Mouse (Mus musculus) right cerebral cortex, postnatal 36 days (tissue): ENCODE results near the gene Pde3a.

Experiments
- DNase-seq, 2 experiments: peaks; one replicate each; pipeline ENCODE4 v3.0.0; 2022; ENCODE audit warnings: low spot score in 2 of 2, mixed read lengths in 1 of 2

Pde3a gene

GRCm38 (mm10) chr6:141267888-141268570 lies 19.0 kb downstream of the Pde3a start:
- DNase-seq: no peak

GRCm38 (mm10) chr6:141268871-141269270 lies 19.8 kb downstream of the Pde3a start:
- DNase-seq: no peak

GRCm38 (mm10) chr6:141271133-141271532 lies 22.1 kb downstream of the Pde3a start:
- no peak for DNase-seq

- DNase-seq: no peak
These were observed 22.5 kb downstream of the Pde3a start for GRCm38 (mm10) chr6:141271579-141271978.

GRCm38 (mm10) chr6:141273685-141274084 lies 24.6 kb downstream of the Pde3a start:
- no peak for DNase-seq

DNA sequence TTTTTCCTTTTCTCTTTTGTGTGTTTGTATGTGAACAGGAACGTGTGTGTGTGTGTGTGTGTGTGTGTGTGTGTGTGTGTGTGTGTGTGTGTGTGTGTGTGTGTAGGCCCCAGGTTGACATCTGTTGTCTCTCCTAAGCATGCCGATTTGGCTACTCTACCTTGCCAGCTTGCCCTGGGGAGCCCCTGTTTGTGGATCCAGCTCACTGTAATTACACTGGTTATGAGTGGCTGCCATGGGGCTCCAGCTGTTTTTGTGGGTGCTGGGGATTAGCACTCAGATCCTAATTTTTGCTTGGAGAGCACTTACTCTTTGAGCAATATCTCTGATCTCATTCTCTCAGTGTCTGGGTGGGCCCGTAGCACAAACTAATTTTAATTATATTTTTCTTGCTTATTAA lies 32.6 kb downstream of the Pde3a start:
- no peak for DNase-seq

DNA sequence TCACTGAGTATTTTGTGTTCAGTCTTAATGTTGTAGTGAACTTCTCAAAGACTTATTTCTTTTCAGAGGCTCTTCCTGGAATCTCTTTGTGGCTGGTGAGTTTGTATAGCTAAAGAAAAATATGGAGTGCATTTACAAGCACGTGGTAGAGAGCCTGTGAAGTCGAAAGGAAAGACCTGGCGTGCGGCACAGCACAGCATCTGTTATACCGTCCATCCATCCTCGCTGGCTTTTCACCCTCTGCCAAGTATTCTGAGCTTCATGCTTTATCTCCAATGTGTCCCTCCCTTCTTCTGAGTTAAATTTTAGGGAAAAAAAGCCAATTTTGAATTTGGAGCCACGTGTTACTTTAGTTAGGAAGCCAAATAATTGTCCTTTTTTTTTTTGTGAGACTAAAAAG lies 33.7 kb downstream of the Pde3a start:
- DNase-seq: no peak

DNA sequence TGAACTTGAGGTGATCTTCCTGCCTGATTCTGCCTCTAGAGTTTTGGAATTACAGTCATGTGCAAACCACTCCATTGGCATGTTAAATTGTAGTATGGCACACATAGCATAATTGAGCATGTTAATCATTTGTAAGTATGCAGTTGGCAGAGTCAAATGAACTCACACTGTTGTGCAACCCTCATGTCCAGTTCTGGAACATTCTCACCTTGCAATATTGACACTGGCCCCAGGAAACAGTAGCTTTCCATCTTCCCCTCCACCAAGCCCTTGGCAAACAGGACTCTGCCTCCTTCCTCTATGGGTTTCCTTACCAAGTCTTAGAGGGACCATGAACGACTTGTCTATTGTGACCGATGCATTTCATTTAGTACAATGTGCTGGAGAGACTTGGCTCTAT lies 42.1 kb downstream of the Pde3a start:
- DNase-seq: no peak

- DNase-seq: no peak
These were observed 43.9 kb downstream of the Pde3a start for GRCm38 (mm10) chr6:141292826-141293459.

- DNase-seq: no peak
These were observed 44.4 kb downstream of the Pde3a start for GRCm38 (mm10) chr6:141293460-141293853.

DNA sequence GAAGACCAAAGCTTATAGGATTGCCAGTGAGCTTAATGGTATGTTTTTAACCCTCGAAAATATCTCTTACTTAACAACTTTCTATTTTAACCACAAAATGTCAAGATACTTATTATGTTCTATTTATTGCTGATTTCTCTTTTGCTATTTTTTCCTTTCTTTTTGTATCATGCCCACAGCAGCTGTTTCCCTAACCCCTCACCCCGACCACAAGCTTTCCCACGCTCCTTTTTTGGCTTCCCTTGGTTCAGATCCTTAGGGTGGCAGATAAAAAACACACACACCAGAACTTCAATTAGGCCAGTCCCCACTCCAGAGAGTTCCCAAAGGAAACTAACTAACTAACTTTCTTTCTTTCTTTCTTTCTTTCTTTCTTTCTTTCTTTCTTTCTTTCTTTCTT lies 46.2 kb downstream of the Pde3a start:
- no peak for DNase-seq

GRCm38 (mm10) chr6:141301750-141302748 lies 53.0 kb downstream of the Pde3a start:
- no peak for DNase-seq

GRCm38 (mm10) chr6:141302842-141303241 lies 53.8 kb downstream of the Pde3a start:
- no peak for DNase-seq

GRCm38 (mm10) chr6:141307326-141307725 lies 58.3 kb downstream of the Pde3a start:
- DNase-seq: no peak

GRCm38 (mm10) chr6:141308451-141308850 lies 59.4 kb downstream of the Pde3a start:
- DNase-seq: no peak

DNA sequence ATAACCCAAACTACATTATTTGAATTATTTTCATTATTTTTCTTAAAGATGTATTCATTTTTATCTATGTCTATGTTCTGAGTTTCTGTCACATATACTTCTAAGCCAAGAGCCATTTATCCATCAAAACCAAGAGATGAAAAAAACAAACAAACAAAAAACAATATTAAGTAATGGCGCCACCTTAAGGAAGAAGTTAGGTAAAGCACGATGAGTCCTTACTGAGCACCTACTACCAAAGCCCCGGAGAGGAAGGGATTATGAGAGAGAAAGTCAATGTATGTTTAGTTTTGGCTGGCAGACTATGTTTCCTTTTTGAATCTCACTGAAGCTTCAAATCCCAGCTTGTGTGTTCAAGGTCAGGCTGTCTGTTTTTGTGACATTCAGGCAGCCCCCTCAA lies 60.8 kb downstream of the Pde3a start:
- no peak for DNase-seq

DNA sequence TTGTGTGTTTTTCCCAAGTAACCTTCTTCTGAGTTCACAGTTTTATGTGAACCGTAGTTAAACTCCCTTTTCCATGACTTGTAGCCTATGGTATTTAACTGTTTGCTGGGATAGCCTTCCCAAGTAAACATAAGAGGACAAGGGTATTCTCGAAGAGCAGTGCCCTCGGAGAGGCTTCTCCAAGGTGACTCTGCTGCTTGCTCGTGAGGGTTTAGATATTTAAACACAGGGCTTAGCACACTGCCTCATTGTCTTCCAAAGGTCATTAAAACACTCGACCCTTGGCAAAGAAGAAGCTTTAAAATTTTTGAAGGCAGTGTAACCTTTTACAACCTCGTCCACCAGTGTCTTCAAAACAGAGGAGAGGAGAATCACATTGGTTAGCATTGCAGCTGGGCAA lies 61.3 kb downstream of the Pde3a start:
- no peak for DNase-seq

- no peak for DNase-seq
These were observed 62.5 kb downstream of the Pde3a start for GRCm38 (mm10) chr6:141311615-141312014.

- DNase-seq: no peak
These were observed 64.0 kb downstream of the Pde3a start for GRCm38 (mm10) chr6:141313112-141313511.

- DNase-seq: no peak
These were observed 69.4 kb downstream of the Pde3a start for GRCm38 (mm10) chr6:141318440-141318839.

- DNase-seq: no peak
These were observed 72.2 kb downstream of the Pde3a start for GRCm38 (mm10) chr6:141321253-141321652.

GRCm38 (mm10) chr6:141322961-141323360 lies 73.9 kb downstream of the Pde3a start:
- DNase-seq: no peak
